In the genomic region with DNA sequence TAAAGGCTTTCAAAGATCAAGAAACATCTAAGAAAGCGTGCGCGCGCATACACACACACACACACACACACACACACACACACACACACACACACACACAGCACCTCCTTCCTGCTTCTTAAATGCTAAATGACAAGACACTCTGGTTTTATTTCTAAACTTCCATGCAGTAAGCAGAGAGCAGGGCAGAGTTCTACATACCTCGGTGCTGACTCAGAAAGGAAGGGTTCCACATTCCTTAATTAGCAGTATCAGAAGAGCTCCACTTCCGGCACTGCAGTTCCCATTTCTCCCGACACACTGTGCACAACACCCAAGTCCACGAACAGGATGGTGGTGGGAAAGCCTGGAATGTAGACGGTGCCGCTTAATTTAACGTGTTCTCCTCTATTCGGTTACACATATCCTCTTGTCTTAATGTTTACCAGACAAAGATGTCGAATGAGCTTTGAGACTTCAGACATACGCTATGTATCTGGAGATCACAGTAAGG, we compare ENCODE assay signal across 8 mouse cellular contexts. TPM values are rescaled to one million over a fixed set of nuclear protein-coding genes. Genes with fewer than 3 reads are reported as not detected.
DNase-seq lines count a peak whose midpoint lies in the region; ATAC-seq lines count a peak whose summit lies in the region.

A gene (minus strand): TSS at position 443 of the 493 bp plus-strand sequence.

- H3K36me3 ChIP-seq in embryonic facial prominence, embryonic 13.5 days: no peaks in the 10 kb centered on the region
- H3K36me3 ChIP-seq in lung, embryonic 15.5 days: no peaks in the 10 kb centered on the region

- H3K27ac ChIP-seq in embryonic facial prominence, embryonic 13.5 days: peak within 1 kb of the TSS; percentile 11; the same call in 1 of the 2 replicates
- peak within 1 kb of the TSS; percentile 88 for H3K27ac ChIP-seq in lung, embryonic 15.5 days

- ATAC-seq in embryonic facial prominence, embryonic 13.5 days (ENCODE audit: insufficient number of reproducible peaks, insufficient read depth, low FRiP score, low TSS enrichment, low read depth): no peak
- ATAC-seq in lung, embryonic 15.5 days (ENCODE audit: borderline replicate concordance, extremely low read depth, low FRiP score, low TSS enrichment): peak; percentile 70
- ATAC-seq in frontal cortex, adult (ENCODE audit: low TSS enrichment): no peak

- no peak within 1 kb of the TSS for H3K9ac ChIP-seq in embryonic facial prominence, embryonic 13.5 days
- H3K9ac ChIP-seq in lung, embryonic 15.5 days: peak within 1 kb of the TSS; percentile 16

- no peak within 1 kb of the TSS for H3K4me3 ChIP-seq in embryonic facial prominence, embryonic 13.5 days
- peak within 1 kb of the TSS; percentile 13 for H3K4me3 ChIP-seq in lung, embryonic 15.5 days

- peaks cover 13% of the 10 kb centered on the region for H3K4me1 ChIP-seq in embryonic facial prominence, embryonic 13.5 days
- peaks cover 43% of the 10 kb centered on the region for H3K4me1 ChIP-seq in lung, embryonic 15.5 days

- H3K9me3 ChIP-seq in embryonic facial prominence, embryonic 13.5 days: no peaks in the 10 kb centered on the region
- no peaks in the 10 kb centered on the region for H3K9me3 ChIP-seq in lung, embryonic 15.5 days

- H3K4me2 ChIP-seq in embryonic facial prominence, embryonic 13.5 days: peak within 1 kb of the TSS; percentile 28
- H3K4me2 ChIP-seq in lung, embryonic 15.5 days: peak within 1 kb of the TSS; percentile 39

- 28% methylated on average over 14 of the region's 14 CpGs for WGBS in embryonic facial prominence, embryonic 13.5 days
- WGBS in lung, embryonic 15.5 days: 12% methylated on average over 14 of the region's 14 CpGs

- peak; percentile 23 for DNase-seq in retina, postnatal 1 day
- no peak for DNase-seq in retina, embryonic 14.5 days (ENCODE audit: low spot score)
- DNase-seq in induced T-regulatory cell, adult 2 months (ENCODE audit: low read depth): peak; percentile 71
- no peak for DNase-seq in neural tube, embryonic 10.5 days (ENCODE audit: extremely low spot score, low spot score)
- DNase-seq in right cerebral cortex, postnatal 14 days: no peak

- no peaks in the 10 kb centered on the region for H3K27me3 ChIP-seq in embryonic facial prominence, embryonic 13.5 days
- no peaks in the 10 kb centered on the region for H3K27me3 ChIP-seq in lung, embryonic 15.5 days

RNA-seq across cellular contexts. Expression of the gene that starts here (rescaled TPM):
- polyA plus RNA-seq in embryonic facial prominence, embryonic 13.5 days (2015; fragmentation: Nextera tagmentation; extraction: Ambion mirVana): 4.7 and 5.2 TPM in 2 replicates
- 5.0 and 5.1 TPM in 2 replicates for polyA plus RNA-seq in lung, embryonic 15.5 days (2015; fragmentation: Nextera tagmentation; extraction: Ambion mirVana)

Comparison
In these comparisons a context has a peak if more than half of its experiments do, and no peak if none do; other contexts are left out.
1. DNase-seq: peak in retina, postnatal 1 day (single experiment) and induced T-regulatory cell, adult 2 months (single experiment); none in retina, embryonic 14.5 days (single experiment), neural tube, embryonic 10.5 days (single experiment) and right cerebral cortex, postnatal 14 days (single experiment).